Mouse (Mus musculus) gastrocnemius, postnatal 10 days (tissue): ENCODE measurements around the gene Ppp1r9b. TPM values are rescaled to one million over a fixed set of nuclear protein-coding genes. Genes with fewer than 3 reads are reported as not detected.
A peak's percentile ranks its signal among the peaks of the same experiment; 100 is the strongest.

ENCODE experiments used
- DNase-seq: peaks from one replicate; pipeline ENCODE4 v3.0.0; 2021; ENCODE audit warnings: mixed read lengths
- total RNA-seq, 2 experiments: library from RNA; stranded (reverse); gene quantifications; 2 replicates each; pipeline ENCODE4 v1.2.3; 2021

Gene Ppp1r9b
- total RNA-seq, 2 experiments from 2014 or later: 46.8 to 54.9 TPM

GRCm38 (mm10) chr11:95022237-95022992 lies 31.6 kb downstream of the Ppp1r9b start:
- no peak for DNase-seq

GRCm38 (mm10) chr11:95023481-95023880 lies 32.6 kb downstream of the Ppp1r9b start:
- DNase-seq: no peak

GRCm38 (mm10) chr11:95024439-95025184 lies 33.8 kb downstream of the Ppp1r9b start:
- no peak for DNase-seq

- no peak for DNase-seq
These were observed 34.6 kb downstream of the Ppp1r9b start for GRCm38 (mm10) chr11:95025227-95026012.

- no peak for DNase-seq
These were observed 35.3 kb downstream of the Ppp1r9b start for GRCm38 (mm10) chr11:95026090-95026542.

- DNase-seq: no peak
These were observed 36.0 kb downstream of the Ppp1r9b start for GRCm38 (mm10) chr11:95026849-95027248.

GRCm38 (mm10) chr11:95027850-95028470 lies 37.1 kb downstream of the Ppp1r9b start:
- no peak for DNase-seq

- DNase-seq: no peak
These were observed 42.1 kb downstream of the Ppp1r9b start for GRCm38 (mm10) chr11:95032945-95033344.

GRCm38 (mm10) chr11:95033617-95034016 lies 42.8 kb downstream of the Ppp1r9b start:
- DNase-seq: no peak

- DNase-seq: no peak
These were observed 44.1 kb downstream of the Ppp1r9b start for GRCm38 (mm10) chr11:95034902-95035301.

GRCm38 (mm10) chr11:95036521-95036920 lies 45.7 kb downstream of the Ppp1r9b start:
- DNase-seq: no peak

- DNase-seq: no peak
These were observed 46.5 kb downstream of the Ppp1r9b start for GRCm38 (mm10) chr11:95037306-95037705.

- no peak for DNase-seq
These were observed 47.5 kb downstream of the Ppp1r9b start for GRCm38 (mm10) chr11:95038156-95038817.

- no peak for DNase-seq
These were observed 48.2 kb downstream of the Ppp1r9b start for GRCm38 (mm10) chr11:95038818-95039655.

- no peak for DNase-seq
These were observed 48.9 kb downstream of the Ppp1r9b start for GRCm38 (mm10) chr11:95039766-95040165.

- DNase-seq: peak; percentile 74
These were observed 49.8 kb downstream of the Ppp1r9b start for GRCm38 (mm10) chr11:95040491-95041138.

- DNase-seq: peak; percentile 91
These were observed 50.3 kb downstream of the Ppp1r9b start, which contains the start of gene Pdk2 for GRCm38 (mm10) chr11:95041139-95041609. Pdk2 (minus strand) TSS chr11:95041354.

GRCm38 (mm10) chr11:95042096-95042495 lies 51.3 kb downstream of the Ppp1r9b start:
- DNase-seq: peak; percentile 81

- no peak for DNase-seq
These were observed 52.2 kb downstream of the Ppp1r9b start for GRCm38 (mm10) chr11:95043060-95043459.

GRCm38 (mm10) chr11:95043608-95044007 lies 52.8 kb downstream of the Ppp1r9b start:
- DNase-seq: no peak
